Mouse (Mus musculus): ENCODE data around the gene Edc4.

The Edc4 gene

GRCm38 (mm10) chr8:105942542-105942941 is 61.9 kb downstream of the Edc4 start:
- DNase-seq (ENCODE audit: low spot score in 2 of 2), result no peak

GRCm38 (mm10) chr8:105943321-105943739 is 62.6 kb downstream of the Edc4 start, which contains the start of gene Lcat:
Lcat (minus strand) TSS chr8:105943382.
- DNase-seq (ENCODE audit: low spot score in 2 of 2), result no peak
